Mouse (Mus musculus): ENCODE measurements around the gene Mylk3. TPM values are rescaled to one million over a fixed set of nuclear protein-coding genes. Genes with fewer than 3 reads are reported as not detected.

Gene Mylk3
- 0.58 and 0.63 TPM in 2 replicates for polyA plus RNA-seq (2016; fragmentation: Nextera tagmentation; extraction: Ambion mirVana)

GRCm38 (mm10) chr8:85386205-85386604 lies at the start of gene Mylk3:
Mylk3 (minus strand) TSS chr8:85386345.
- no peak for DNase-seq (ENCODE audit: extremely low spot score, low spot score)
- H3K27ac ChIP-seq: no peak within 1 kb of the TSS
- H3K36me3 ChIP-seq (replicated peaks): no peaks in the 10 kb centered on the region
- no peaks in the 10 kb centered on the region for H3K4me1 ChIP-seq
- 85% methylated on average over 6 of the region's 6 CpGs for WGBS
- H3K27me3 ChIP-seq (ENCODE audit: poor library complexity, severe bottlenecking): no peaks in the 10 kb centered on the region
- H3K4me3 ChIP-seq: no peak within 1 kb of the TSS
- H3K9me3 ChIP-seq: no peaks in the 10 kb centered on the region

GRCm38 (mm10) chr8:85435736-85436135 lies 49.6 kb upstream of the Mylk3 start:
- no peak overlapping the region for H3K27ac ChIP-seq
- H3K36me3 ChIP-seq (replicated peaks): no peaks in the 10 kb centered on the region
- 70% methylated on average over 5 of the region's 5 CpGs for WGBS
- H3K4me1 ChIP-seq: peaks cover 18% of the 10 kb centered on the region
- no peak overlapping the region for H3K4me3 ChIP-seq
- H3K9me3 ChIP-seq: no peaks in the 10 kb centered on the region
- DNase-seq (ENCODE audit: extremely low spot score, low spot score): no peak
- peaks cover 9% of the 10 kb centered on the region for H3K27me3 ChIP-seq (ENCODE audit: poor library complexity, severe bottlenecking)

- Histone ChIP-seq H3K4me1 (peaks cover 24% of the 10 kb centered on the region), H3K9me3 (no peaks in the 10 kb centered on the region), H3K27me3 (ENCODE audit: poor library complexity, severe bottlenecking) (peaks cover 9% of the 10 kb centered on the region), H3K4me3 (no peak overlapping the region), H3K36me3 (replicated peaks) (no peaks in the 10 kb centered on the region), H3K27ac (no peak overlapping the region)
- DNase-seq (ENCODE audit: extremely low spot score, low spot score): no peak
- 71% methylated on average over 12 of the region's 12 CpGs for WGBS
These were observed 48.7 kb upstream of the Mylk3 start for GRCm38 (mm10) chr8:85434817-85435216.

- H3K4me1 ChIP-seq: peaks cover 43% of the 10 kb centered on the region
- H3K9me3 ChIP-seq: no peaks in the 10 kb centered on the region
- H3K4me3 ChIP-seq: peak overlapping the region; percentile 82
- H3K27ac ChIP-seq: peak overlapping the region; percentile 97
- 5% methylated on average over 6 of the region's 6 CpGs for WGBS
- H3K27me3 ChIP-seq (ENCODE audit: poor library complexity, severe bottlenecking): peaks cover 9% of the 10 kb centered on the region
- no peaks in the 10 kb centered on the region for H3K36me3 ChIP-seq (replicated peaks)
- no peak for DNase-seq (ENCODE audit: extremely low spot score, low spot score)
These were observed 46.9 kb upstream of the Mylk3 start for GRCm38 (mm10) chr8:85433017-85433393.

GRCm38 (mm10) chr8:85432168-85433016 lies 46.2 kb upstream of the Mylk3 start, which contains the start of gene 4921524J17Rik:
4921524J17Rik (minus strand) TSS chr8:85432833.
- H3K4me1 ChIP-seq: peaks cover 49% of the 10 kb centered on the region
- under 1% methylated on average over 83 of the region's 85 CpGs for WGBS
- H3K4me3 ChIP-seq: peak within 1 kb of the TSS; percentile 82
- no peaks in the 10 kb centered on the region for H3K36me3 ChIP-seq (replicated peaks)
- peak; percentile 93 for DNase-seq (ENCODE audit: extremely low spot score, low spot score)
- H3K27ac ChIP-seq: peak within 1 kb of the TSS; percentile 97
- H3K27me3 ChIP-seq (ENCODE audit: poor library complexity, severe bottlenecking): peaks cover 9% of the 10 kb centered on the region
- no peaks in the 10 kb centered on the region for H3K9me3 ChIP-seq

- WGBS: 27% methylated on average over 10 of the region's 10 CpGs
- H3K27ac ChIP-seq: peak overlapping the region; percentile 97
- no peak for DNase-seq (ENCODE audit: extremely low spot score, low spot score)
- no peaks in the 10 kb centered on the region for H3K9me3 ChIP-seq
- H3K4me3 ChIP-seq: peak overlapping the region; percentile 82
- peaks cover 9% of the 10 kb centered on the region for H3K27me3 ChIP-seq (ENCODE audit: poor library complexity, severe bottlenecking)
- peaks cover 55% of the 10 kb centered on the region for H3K4me1 ChIP-seq
- H3K36me3 ChIP-seq (replicated peaks): no peaks in the 10 kb centered on the region
These were observed 45.4 kb upstream of the Mylk3 start for GRCm38 (mm10) chr8:85431281-85432167.

- 14% methylated on average over 3 of the region's 3 CpGs for WGBS
- DNase-seq (ENCODE audit: extremely low spot score, low spot score): no peak
- 0 out of 2 replicates have a peak, but pooled peaks cover 2% of the 10 kb centered on the region for H3K36me3 ChIP-seq (replicated peaks)
- H3K27ac ChIP-seq: no peak overlapping the region
- H3K27me3 ChIP-seq (ENCODE audit: poor library complexity, severe bottlenecking): peaks cover 9% of the 10 kb centered on the region
- H3K4me1 ChIP-seq: peaks cover 54% of the 10 kb centered on the region
- H3K4me3 ChIP-seq: peak overlapping the region; percentile 82
- no peaks in the 10 kb centered on the region for H3K9me3 ChIP-seq
These were observed 44.7 kb upstream of the Mylk3 start for GRCm38 (mm10) chr8:85430801-85431200.

GRCm38 (mm10) chr8:85429219-85429618 lies 43.1 kb upstream of the Mylk3 start:
- Histone ChIP-seq H3K27ac (peak overlapping the region; percentile 48), H3K27me3 (ENCODE audit: poor library complexity, severe bottlenecking) (no peaks in the 10 kb centered on the region), H3K36me3 (replicated peaks) (peaks cover 11% of the 10 kb centered on the region), H3K4me1 (peaks cover 52% of the 10 kb centered on the region), H3K4me3 (peak overlapping the region; percentile 29), H3K9me3 (no peaks in the 10 kb centered on the region)
- 15% methylated on average over 4 of the region's 4 CpGs for whole genome bisulfite sequencing
- DNase-seq (ENCODE audit: extremely low spot score, low spot score): no peak

GRCm38 (mm10) chr8:85427026-85427425 lies 40.9 kb upstream of the Mylk3 start:
- Histone ChIP-seq H3K36me3 (replicated peaks) (peaks cover 28% of the 10 kb centered on the region), H3K4me1 (peaks cover 46% of the 10 kb centered on the region), H3K27ac (no peak overlapping the region), H3K9me3 (no peaks in the 10 kb centered on the region), H3K27me3 (ENCODE audit: poor library complexity, severe bottlenecking) (no peaks in the 10 kb centered on the region), H3K4me3 (no peak overlapping the region)
- DNase-seq (ENCODE audit: extremely low spot score, low spot score): no peak
- 87% methylated on average over 4 of the region's 4 CpGs for WGBS

- WGBS: 86% methylated on average over 1 of the region's 1 CpGs
- no peak overlapping the region for H3K27ac ChIP-seq
- no peaks in the 10 kb centered on the region for H3K9me3 ChIP-seq
- no peak overlapping the region for H3K4me3 ChIP-seq
- DNase-seq (ENCODE audit: extremely low spot score, low spot score): no peak
- H3K4me1 ChIP-seq: no peaks in the 10 kb centered on the region
- no peaks in the 10 kb centered on the region for H3K27me3 ChIP-seq (ENCODE audit: poor library complexity, severe bottlenecking)
- H3K36me3 ChIP-seq (replicated peaks): peaks cover 81% of the 10 kb centered on the region
These were observed 35.2 kb upstream of the Mylk3 start for GRCm38 (mm10) chr8:85421329-85421728.

- 78% methylated on average over 3 of the region's 3 CpGs for WGBS
- Histone ChIP-seq H3K9me3 (no peaks in the 10 kb centered on the region), H3K4me3 (no peak overlapping the region), H3K4me1 (peaks cover 12% of the 10 kb centered on the region), H3K36me3 (replicated peaks) (peaks cover 31% of the 10 kb centered on the region), H3K27ac (no peak overlapping the region), H3K27me3 (ENCODE audit: poor library complexity, severe bottlenecking) (no peaks in the 10 kb centered on the region)
- no peak for DNase-seq (ENCODE audit: extremely low spot score, low spot score)
These were observed 22.4 kb upstream of the Mylk3 start for GRCm38 (mm10) chr8:85408526-85408925.

GRCm38 (mm10) chr8:85408053-85408505 lies 21.9 kb upstream of the Mylk3 start:
- no peaks in the 10 kb centered on the region for H3K9me3 ChIP-seq
- H3K4me1 ChIP-seq: peaks cover 12% of the 10 kb centered on the region
- H3K27ac ChIP-seq: no peak overlapping the region
- H3K27me3 ChIP-seq (ENCODE audit: poor library complexity, severe bottlenecking): no peaks in the 10 kb centered on the region
- DNase-seq (ENCODE audit: extremely low spot score, low spot score): no peak
- no peak overlapping the region for H3K4me3 ChIP-seq
- 65% methylated on average over 7 of the region's 7 CpGs for WGBS
- H3K36me3 ChIP-seq (replicated peaks): peaks cover 31% of the 10 kb centered on the region
